Mouse (Mus musculus): ENCODE measurements around the gene Tbc1d2. TPM values are rescaled to one million over a fixed set of nuclear protein-coding genes. Genes with fewer than 3 reads are reported as not detected.
A peak's percentile ranks its signal among the peaks of the same experiment; 100 is the strongest.

Gene Tbc1d2
- total and polyA plus RNA-seq, 3 experiments = 0.64 to 1.7 (median 1.4) TPM

DNA sequence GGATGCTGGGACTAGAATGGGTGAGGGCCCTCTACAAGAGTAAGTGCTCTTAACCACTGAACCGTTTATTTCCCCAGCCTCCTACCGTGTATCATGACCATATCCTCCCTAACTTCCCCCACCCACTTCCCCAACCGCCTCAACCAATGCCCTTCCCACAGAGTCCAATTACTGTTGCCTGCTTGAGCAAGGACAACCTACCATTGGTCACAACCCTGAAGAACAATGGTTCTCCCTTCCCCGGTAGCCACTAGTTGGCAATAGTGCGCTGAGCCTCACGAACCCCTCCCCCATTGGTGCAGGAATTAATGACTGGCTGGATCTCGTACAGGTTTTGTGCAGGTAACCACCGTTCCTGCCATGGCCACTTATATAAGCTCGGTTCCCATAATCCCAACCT, 19.6 kb downstream of the Tbc1d2 start:
- H3K27me3 ChIP-seq (ENCODE audit: control insufficient read depth, insufficient read depth, low read length) = no peaks in the 10 kb centered on the region
- no peaks in the 10 kb centered on the region for H3K79me2 ChIP-seq (replicated peaks; ENCODE audit: control insufficient read depth, insufficient read depth, low read length)
- WGBS = 52% methylated on average over 9 of the region's 9 CpGs
- DNase-seq = peak in 1 of 2 experiments; percentile 17
- H3K9ac ChIP-seq (ENCODE audit: low read depth, low read length) = no peak overlapping the region
- H3K4me3 ChIP-seq = no peak overlapping the region
- intact Hi-C loops (cut with DNase I) = no loop called here
- H3K27ac ChIP-seq = no peak overlapping the region
- TF ChIP-seq POLR2A (IDR thresholded peaks at IDR 0.05; ENCODE audit: insufficient read depth, low read depth, low read length) (no peak), CTCF (IDR thresholded peaks at IDR 0.05) (peak; percentile 61), EP300 (IDR thresholded peaks at IDR 0.05; ENCODE audit: insufficient read depth, low read depth, low read length) (no peak)
- no peaks in the 10 kb centered on the region for H3K36me3 ChIP-seq (ENCODE audit: control insufficient read depth, insufficient read depth, low read length)
- H3K4me1 ChIP-seq (ENCODE audit: control insufficient read depth, insufficient read depth, low read length) = no peaks in the 10 kb centered on the region

DNA sequence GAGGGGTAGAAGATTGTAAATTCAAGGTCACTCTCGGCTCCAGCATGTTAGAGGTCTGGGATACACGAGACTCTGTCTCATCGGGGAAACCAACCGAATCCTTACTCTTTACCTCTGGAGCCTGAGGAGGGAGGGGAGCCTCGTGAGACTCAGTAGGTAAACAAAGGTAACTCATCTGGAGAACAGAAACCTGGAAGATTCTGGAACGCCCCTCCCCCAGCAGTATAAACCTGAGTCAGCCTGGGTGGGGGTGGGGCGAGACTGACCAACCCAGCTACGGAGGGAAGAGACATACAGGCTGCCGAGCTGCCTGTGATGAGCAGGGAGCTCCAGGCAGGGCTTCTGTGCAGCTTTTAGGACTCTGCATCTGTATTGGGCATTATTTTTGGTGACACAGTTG, 21.1 kb downstream of the Tbc1d2 start:
- no peaks in the 10 kb centered on the region for H3K36me3 ChIP-seq (ENCODE audit: control insufficient read depth, insufficient read depth, low read length)
- 56% methylated on average over 9 of the region's 9 CpGs for WGBS
- TF ChIP-seq EP300 (IDR thresholded peaks at IDR 0.05; ENCODE audit: insufficient read depth, low read depth, low read length) (no peak), CTCF (IDR thresholded peaks at IDR 0.05) (no peak)
- no peaks in the 10 kb centered on the region for H3K4me1 ChIP-seq (ENCODE audit: control insufficient read depth, insufficient read depth, low read length)
- intact Hi-C loops (cut with DNase I) = no loop called here
- H3K9ac ChIP-seq (ENCODE audit: low read depth, low read length) = no peak overlapping the region
- no peak overlapping the region for H3K27ac ChIP-seq
- DNase-seq = no peak
- no peaks in the 10 kb centered on the region for H3K27me3 ChIP-seq (ENCODE audit: control insufficient read depth, insufficient read depth, low read length)
- H3K79me2 ChIP-seq (replicated peaks; ENCODE audit: control insufficient read depth, insufficient read depth, low read length) = no peaks in the 10 kb centered on the region
- H3K4me3 ChIP-seq = no peak overlapping the region

- Histone ChIP-seq H3K9ac (ENCODE audit: low read depth, low read length) (no peak overlapping the region), H3K4me1 (ENCODE audit: control insufficient read depth, insufficient read depth, low read length) (no peaks in the 10 kb centered on the region), H3K4me3 (no peak overlapping the region), H3K36me3 (ENCODE audit: control insufficient read depth, insufficient read depth, low read length) (no peaks in the 10 kb centered on the region), H3K27me3 (ENCODE audit: control insufficient read depth, insufficient read depth, low read length) (no peaks in the 10 kb centered on the region), H3K79me2 (replicated peaks; ENCODE audit: control insufficient read depth, insufficient read depth, low read length) (no peaks in the 10 kb centered on the region), H3K27ac (no peak overlapping the region)
- 83% methylated on average over 11 of the region's 11 CpGs for WGBS
- no peak for TF ChIP-seq POLR2A (IDR thresholded peaks at IDR 0.05; ENCODE audit: insufficient read depth, low read depth, low read length)
- no peak for TF ChIP-seq CTCF (IDR thresholded peaks at IDR 0.05)
- TF ChIP-seq EP300 (IDR thresholded peaks at IDR 0.05; ENCODE audit: insufficient read depth, low read depth, low read length) = no peak
- intact Hi-C loops (cut with DNase I) = no loop called here
- no peak for DNase-seq
Observed at GRCm38 (mm10) chr4:46628081-46628480, 21.9 kb downstream of the Tbc1d2 start.

- no peak for DNase-seq
- no peaks in the 10 kb centered on the region for H3K36me3 ChIP-seq (ENCODE audit: control insufficient read depth, insufficient read depth, low read length)
- no peaks in the 10 kb centered on the region for H3K4me1 ChIP-seq (ENCODE audit: control insufficient read depth, insufficient read depth, low read length)
- no peak overlapping the region for H3K4me3 ChIP-seq
- no peak overlapping the region for H3K27ac ChIP-seq
- H3K79me2 ChIP-seq (replicated peaks; ENCODE audit: control insufficient read depth, insufficient read depth, low read length) = no peaks in the 10 kb centered on the region
- H3K27me3 ChIP-seq (ENCODE audit: control insufficient read depth, insufficient read depth, low read length) = no peaks in the 10 kb centered on the region
- intact Hi-C loops (cut with DNase I) = no loop called here
- 78% methylated on average over 10 of the region's 10 CpGs for WGBS
- TF ChIP-seq POLR2A (IDR thresholded peaks at IDR 0.05; ENCODE audit: insufficient read depth, low read depth, low read length) (no peak), CTCF (IDR thresholded peaks at IDR 0.05) (no peak), EP300 (IDR thresholded peaks at IDR 0.05; ENCODE audit: insufficient read depth, low read depth, low read length) (no peak)
- no peak overlapping the region for H3K9ac ChIP-seq (ENCODE audit: low read depth, low read length)
Observed at GRCm38 (mm10) chr4:46625101-46625500, 24.9 kb downstream of the Tbc1d2 start.

DNA sequence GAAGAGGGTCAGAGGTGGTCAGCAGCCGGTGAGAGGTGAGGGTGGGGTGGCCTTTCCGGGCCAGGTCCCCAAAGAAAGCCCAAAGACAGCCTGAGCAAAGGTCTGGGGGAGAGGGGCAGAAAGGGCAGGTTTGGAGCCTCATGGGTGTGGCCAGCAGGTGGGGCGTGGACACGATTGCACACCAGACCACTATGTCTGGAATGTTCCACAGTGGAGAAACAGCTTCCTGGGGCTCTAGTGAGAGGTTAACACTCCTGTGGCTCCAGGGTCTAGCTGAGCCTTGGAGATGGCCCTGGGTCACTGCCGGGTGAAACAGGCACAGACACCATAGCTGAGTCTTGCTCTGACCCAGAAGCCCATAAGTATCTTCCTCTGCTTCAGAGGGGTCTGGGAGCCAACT, 27.0 kb downstream of the Tbc1d2 start:
- Histone ChIP-seq H3K27me3 (ENCODE audit: control insufficient read depth, insufficient read depth, low read length) (no peaks in the 10 kb centered on the region), H3K4me3 (no peak overlapping the region), H3K27ac (no peak overlapping the region), H3K79me2 (replicated peaks; ENCODE audit: control insufficient read depth, insufficient read depth, low read length) (no peaks in the 10 kb centered on the region), H3K4me1 (ENCODE audit: control insufficient read depth, insufficient read depth, low read length) (no peaks in the 10 kb centered on the region), H3K9ac (ENCODE audit: low read depth, low read length) (no peak overlapping the region), H3K36me3 (ENCODE audit: control insufficient read depth, insufficient read depth, low read length) (no peaks in the 10 kb centered on the region)
- no peak for TF ChIP-seq CTCF (IDR thresholded peaks at IDR 0.05)
- no peak for TF ChIP-seq POLR2A (IDR thresholded peaks at IDR 0.05; ENCODE audit: insufficient read depth, low read depth, low read length)
- TF ChIP-seq EP300 (IDR thresholded peaks at IDR 0.05; ENCODE audit: insufficient read depth, low read depth, low read length) = no peak
- WGBS = 76% methylated on average over 5 of the region's 5 CpGs
- DNase-seq = no peak
- intact Hi-C loops (cut with DNase I) = no loop called here

- WGBS = 82% methylated on average over 8 of the region's 8 CpGs
- no peak overlapping the region for H3K27ac ChIP-seq
- no peaks in the 10 kb centered on the region for H3K4me1 ChIP-seq (ENCODE audit: control insufficient read depth, insufficient read depth, low read length)
- DNase-seq = no peak
- no peak for TF ChIP-seq POLR2A (IDR thresholded peaks at IDR 0.05; ENCODE audit: insufficient read depth, low read depth, low read length)
- TF ChIP-seq EP300 (IDR thresholded peaks at IDR 0.05; ENCODE audit: insufficient read depth, low read depth, low read length) = no peak
- TF ChIP-seq CTCF (IDR thresholded peaks at IDR 0.05) = no peak
- no peaks in the 10 kb centered on the region for H3K36me3 ChIP-seq (ENCODE audit: control insufficient read depth, insufficient read depth, low read length)
- H3K9ac ChIP-seq (ENCODE audit: low read depth, low read length) = no peak overlapping the region
- no peak overlapping the region for H3K4me3 ChIP-seq
- H3K79me2 ChIP-seq (replicated peaks; ENCODE audit: control insufficient read depth, insufficient read depth, low read length) = no peaks in the 10 kb centered on the region
- intact Hi-C loops (cut with DNase I) = no loop called here
- H3K27me3 ChIP-seq (ENCODE audit: control insufficient read depth, insufficient read depth, low read length) = no peaks in the 10 kb centered on the region
Observed at GRCm38 (mm10) chr4:46620946-46621345, 29.1 kb downstream of the Tbc1d2 start.
